Mouse (Mus musculus) cerebellum, adult 8-10 months (tissue): ENCODE measurements around the gene Gm10354.
"Not testable (repeated sequence)": the region's sequence is repeated elsewhere in the genome, so short reads cannot be mapped to it uniquely, and the experiment has no call there.

Experiments
- DNase-seq: peaks from one replicate; pipeline ENCODE4 v3.0.0; 2022

Gm10354 gene

GRCm38 (mm10) chr5:14978835-14979234 is at the start of gene Gm10354:
Gene Gm10354, minus strand, starts transcription at chr5:14978935.
- not testable (repeated sequence) for DNase-seq

GRCm38 (mm10) chr5:15024316-15024715 is 45.6 kb upstream of the Gm10354 start:
- not testable (repeated sequence) for DNase-seq

- DNase-seq = not testable (repeated sequence)
These were observed 41.3 kb upstream of the Gm10354 start for GRCm38 (mm10) chr5:15020067-15020466.

- DNase-seq = not testable (repeated sequence)
These were observed 32.2 kb upstream of the Gm10354 start for GRCm38 (mm10) chr5:15010639-15011582.

GRCm38 (mm10) chr5:15006907-15007306 is 28.2 kb upstream of the Gm10354 start:
- not testable (repeated sequence) for DNase-seq

GRCm38 (mm10) chr5:15006288-15006687 is 27.6 kb upstream of the Gm10354 start:
- DNase-seq = not testable (repeated sequence)

- DNase-seq = not testable (repeated sequence)
These were observed 26.8 kb upstream of the Gm10354 start for GRCm38 (mm10) chr5:15005584-15005983.

GRCm38 (mm10) chr5:15004569-15005562 is 26.1 kb upstream of the Gm10354 start:
- not testable (repeated sequence) for DNase-seq

GRCm38 (mm10) chr5:14998077-14998476 is 19.3 kb upstream of the Gm10354 start:
- not testable (repeated sequence) for DNase-seq

GRCm38 (mm10) chr5:14997556-14997955 is 18.8 kb upstream of the Gm10354 start:
- DNase-seq = not testable (repeated sequence)

GRCm38 (mm10) chr5:14996670-14997249 is 18.0 kb upstream of the Gm10354 start:
- not testable (repeated sequence) for DNase-seq

- DNase-seq = not testable (repeated sequence)
These were observed 15.4 kb upstream of the Gm10354 start for GRCm38 (mm10) chr5:14994124-14994523.

GRCm38 (mm10) chr5:14990375-14991158 is 11.8 kb upstream of the Gm10354 start:
- DNase-seq = not testable (repeated sequence)

GRCm38 (mm10) chr5:14986649-14987387 is 8.1 kb upstream of the Gm10354 start:
- DNase-seq = not testable (repeated sequence)

- DNase-seq = not testable (repeated sequence)
These were observed 1.4 kb downstream of the Gm10354 start for GRCm38 (mm10) chr5:14977368-14977767.

- DNase-seq = not testable (repeated sequence)
These were observed 3.4 kb downstream of the Gm10354 start for GRCm38 (mm10) chr5:14975294-14975693.

- DNase-seq = not testable (repeated sequence)
These were observed 5.9 kb downstream of the Gm10354 start for GRCm38 (mm10) chr5:14972841-14973240.

GRCm38 (mm10) chr5:14963821-14964220 is 14.9 kb downstream of the Gm10354 start:
- not testable (repeated sequence) for DNase-seq

GRCm38 (mm10) chr5:14961502-14961901 is 17.2 kb downstream of the Gm10354 start:
- DNase-seq = not testable (repeated sequence)

- not testable (repeated sequence) for DNase-seq
These were observed 22.6 kb downstream of the Gm10354 start for GRCm38 (mm10) chr5:14955928-14956706.
